Mouse (Mus musculus) heart, adult 8-10 months (tissue): ENCODE results near the gene Vps35l. TPM values are rescaled to one million over a fixed set of nuclear protein-coding genes. Genes with fewer than 3 reads are reported as not detected.

Source experiments
- DNase-seq: peaks from one replicate; pipeline ENCODE4 v3.0.0; 2022; ENCODE audit warnings: low spot score
- total RNA-seq, 4 experiments: library from RNA; stranded (reverse); gene quantifications; 2 replicates each; pipeline ENCODE4 v1.2.4; 2022

Vps35l gene
- total RNA-seq, 4 experiments from 2014 or later = 22.0 to 27.0 (median 26.2) TPM

- peak; percentile 44 for DNase-seq
Observed at GRCm38 (mm10) chr7:118777598-118778394, 37.8 kb downstream of the Vps35l start.

DNA sequence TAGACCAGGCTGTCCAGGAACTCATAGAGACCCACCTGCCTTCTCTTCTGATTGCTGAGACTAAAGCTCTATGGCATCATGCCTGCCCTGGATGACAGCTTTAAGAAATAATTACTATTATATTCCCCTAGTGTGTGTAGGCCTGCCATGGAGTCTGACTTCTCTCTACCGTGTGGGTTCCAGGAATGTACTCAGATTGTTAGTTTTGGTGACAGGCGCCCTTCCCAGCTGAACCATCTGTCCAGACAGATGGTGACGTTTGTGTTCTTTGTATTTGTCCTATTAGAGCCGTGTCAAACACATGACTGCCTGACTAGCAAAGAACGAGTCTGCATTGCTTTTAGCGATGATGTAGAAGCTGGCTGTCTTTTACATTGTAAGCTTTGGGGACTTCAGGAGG is 38.5 kb downstream of the Vps35l start:
- no peak for DNase-seq

DNA sequence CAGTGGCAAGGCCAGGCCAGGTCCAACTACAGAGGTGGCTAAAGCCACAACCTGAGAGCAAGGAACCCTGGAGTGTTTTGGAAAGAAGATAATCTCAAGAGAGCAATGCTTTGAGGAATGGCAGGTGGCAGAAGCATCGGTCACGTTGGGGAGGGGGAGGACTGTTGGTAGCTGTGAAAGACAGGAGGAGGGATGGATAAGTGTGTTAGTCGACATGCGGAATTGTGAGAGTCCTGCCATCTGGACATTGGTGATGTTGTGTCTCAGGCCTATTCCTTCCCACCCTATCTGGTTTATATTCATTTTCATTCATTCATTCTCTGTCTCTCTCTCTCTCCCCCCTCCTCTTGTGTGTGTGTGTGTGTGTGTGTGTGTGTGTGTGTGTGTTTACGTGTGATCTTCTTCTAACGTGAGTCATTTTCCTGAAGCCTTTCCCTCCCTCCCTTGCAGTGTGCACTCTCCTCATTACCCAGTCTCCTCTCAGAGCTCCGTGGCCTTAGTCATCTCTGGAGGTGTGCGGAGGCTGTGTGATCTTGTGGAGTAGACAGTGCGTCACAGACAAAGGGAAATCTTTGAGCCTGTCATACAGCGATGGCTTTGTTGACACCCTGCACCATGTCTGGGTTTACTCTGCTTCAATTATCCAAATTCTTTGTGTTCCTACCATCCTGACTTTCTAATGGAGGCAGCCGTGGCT is 43.4 kb downstream of the Vps35l start:
- no peak for DNase-seq

- no peak for DNase-seq
Observed at GRCm38 (mm10) chr7:118786091-118786490, 46.1 kb downstream of the Vps35l start.

- no peak for DNase-seq
Observed at GRCm38 (mm10) chr7:118787326-118787725, 47.3 kb downstream of the Vps35l start.

DNA sequence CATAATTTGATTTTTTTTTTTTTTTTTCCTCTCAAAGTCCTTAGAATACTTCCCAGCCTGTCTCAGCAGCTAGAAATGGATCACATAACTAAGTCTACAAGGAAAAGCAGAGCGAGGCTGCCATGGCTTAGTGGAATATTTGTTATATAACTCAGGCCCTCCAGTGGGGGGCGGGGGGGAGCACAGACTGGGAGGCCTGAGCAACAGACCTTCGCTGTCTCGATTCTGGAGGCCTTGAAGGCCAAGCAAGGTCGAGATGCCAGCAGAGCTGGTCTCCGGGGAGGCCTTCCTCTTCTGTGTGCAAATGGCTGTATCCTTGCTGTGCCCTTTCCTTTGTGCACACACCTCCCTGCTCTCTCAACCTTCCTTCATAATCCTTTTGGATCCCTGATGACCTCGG is 48.5 kb downstream of the Vps35l start:
- no peak for DNase-seq

GRCm38 (mm10) chr7:118790292-118790691 is 50.3 kb downstream of the Vps35l start:
- DNase-seq = no peak

DNA sequence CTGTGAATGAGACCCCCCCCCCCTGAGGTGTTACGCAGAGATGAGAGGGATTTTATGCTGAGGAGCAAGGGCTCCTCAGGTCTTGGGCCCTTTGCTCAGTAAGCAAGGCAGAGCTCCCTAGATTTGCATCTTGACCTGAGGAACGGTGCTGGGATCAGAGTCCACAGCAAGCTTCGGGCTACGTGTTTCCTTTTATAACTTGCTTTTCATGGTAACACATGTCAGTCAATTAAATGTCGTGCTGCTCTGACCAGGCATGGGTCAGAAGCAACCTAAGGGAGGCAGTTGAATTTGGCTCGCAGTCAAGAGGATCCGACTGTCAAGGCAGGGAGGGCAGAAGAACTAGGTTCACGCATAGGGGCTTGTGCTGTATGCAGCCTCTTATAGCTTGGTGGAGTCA is 53.9 kb downstream of the Vps35l start:
- DNase-seq = no peak

DNA sequence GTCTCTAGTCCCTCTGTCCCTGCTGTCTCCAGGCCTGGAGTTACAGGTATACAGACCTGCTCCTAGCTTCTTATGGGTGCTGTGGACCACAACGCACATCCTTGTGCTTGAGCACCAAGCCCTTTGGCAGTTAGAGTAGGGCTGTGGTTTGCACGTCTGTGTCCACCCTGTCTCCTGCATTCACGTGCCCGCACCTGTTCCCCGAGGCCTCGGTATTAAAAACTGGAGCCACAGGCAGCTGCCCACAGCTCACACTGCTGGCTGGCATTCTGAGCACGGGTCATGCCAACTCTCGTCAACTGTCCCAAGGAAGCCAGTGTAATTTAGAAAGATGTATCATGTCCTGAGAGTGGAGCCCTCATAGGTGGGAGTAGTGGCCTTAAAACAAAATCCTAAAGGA is 55.8 kb downstream of the Vps35l start:
- DNase-seq = no peak

DNA sequence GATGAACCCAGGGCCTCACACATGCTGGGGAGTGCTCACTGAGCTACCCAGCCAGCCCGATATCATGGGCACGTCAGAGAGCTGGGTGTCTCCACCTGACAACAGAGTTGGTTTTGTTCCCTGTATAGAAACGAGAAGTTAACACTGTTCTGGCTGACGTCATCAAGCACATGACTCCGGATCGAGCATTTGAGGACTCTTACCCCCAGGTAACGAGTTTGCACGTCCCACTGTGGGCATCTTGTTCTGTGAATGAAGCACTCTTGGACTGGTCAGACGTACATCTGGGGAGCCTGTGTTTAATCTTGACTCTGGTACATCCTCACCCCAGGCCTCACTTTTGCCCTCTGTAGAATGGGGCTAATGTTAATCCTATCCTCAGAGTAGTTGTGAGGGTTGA is 56.8 kb downstream of the Vps35l start:
- no peak for DNase-seq

DNA sequence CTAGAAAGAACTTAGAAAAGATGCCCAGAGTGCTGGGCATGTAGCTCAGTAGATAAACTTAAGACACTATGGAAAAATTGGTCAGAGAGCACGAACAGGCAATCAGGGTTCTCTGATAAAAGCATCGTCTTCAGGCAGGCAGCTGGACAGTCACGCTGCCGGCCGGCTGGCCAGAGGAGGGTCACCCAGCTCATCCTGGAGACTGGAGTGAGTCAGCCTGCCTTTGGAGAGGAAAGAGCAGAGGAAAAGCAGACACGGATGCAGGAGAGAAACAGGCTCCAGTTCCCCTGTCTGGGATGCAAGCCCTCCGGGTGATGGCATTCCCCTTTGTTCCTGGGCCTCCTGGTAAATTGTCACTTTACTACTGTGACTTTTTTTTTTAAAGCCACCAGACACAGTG is 57.6 kb downstream of the Vps35l start:
- DNase-seq = no peak

GRCm38 (mm10) chr7:118798105-118798570 is 58.1 kb downstream of the Vps35l start:
- DNase-seq = no peak

DNA sequence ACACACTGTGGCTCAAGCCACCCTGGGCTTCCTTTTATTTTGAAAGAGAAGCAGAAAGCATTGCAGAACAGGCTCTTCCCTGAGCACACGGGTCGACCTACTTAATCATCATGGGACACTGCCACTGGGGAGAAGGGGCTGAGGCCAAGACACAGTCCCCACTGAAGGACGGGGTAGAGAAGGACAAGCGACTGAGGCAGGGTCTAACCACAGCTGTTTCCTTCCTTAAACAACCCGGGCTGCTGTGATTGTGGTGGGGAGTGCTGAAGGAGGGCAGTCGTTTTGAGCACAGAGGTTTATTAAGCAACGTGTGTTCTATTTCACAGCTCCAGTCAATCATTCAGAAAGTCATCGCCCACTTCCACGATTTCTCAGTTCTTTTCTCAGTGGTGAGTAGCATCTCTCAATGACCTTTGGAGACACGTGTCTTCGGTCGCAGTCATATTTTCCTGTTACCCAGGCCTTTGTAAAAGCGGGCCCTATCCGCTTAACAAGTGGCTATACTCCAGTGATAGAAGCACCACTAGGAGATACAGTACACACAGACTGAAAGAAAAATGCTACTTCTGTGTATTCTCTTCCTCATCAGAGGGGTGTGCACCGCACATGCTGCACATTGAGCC is 60.2 kb downstream of the Vps35l start:
- DNase-seq = no peak

DNA sequence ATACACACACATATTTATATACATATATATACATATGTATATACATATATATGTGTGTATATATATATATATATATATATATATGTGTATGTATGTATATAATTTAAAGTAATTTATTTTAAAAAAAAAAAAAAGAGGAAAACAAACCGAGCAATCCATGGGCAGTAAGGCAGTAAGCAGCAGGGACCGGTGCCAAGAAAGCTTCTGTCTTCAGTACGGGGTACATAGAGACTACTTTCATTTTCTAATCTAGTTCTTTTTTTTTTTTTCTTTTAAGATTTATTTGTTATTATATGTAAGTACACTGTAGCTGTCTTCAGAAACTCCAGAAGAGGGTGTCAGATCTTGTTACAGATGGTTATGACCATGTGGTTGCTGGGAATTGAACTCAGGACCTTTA is 61.8 kb downstream of the Vps35l start:
- DNase-seq = no peak

GRCm38 (mm10) chr7:118803425-118803824 is 63.4 kb downstream of the Vps35l start:
- no peak for DNase-seq

DNA sequence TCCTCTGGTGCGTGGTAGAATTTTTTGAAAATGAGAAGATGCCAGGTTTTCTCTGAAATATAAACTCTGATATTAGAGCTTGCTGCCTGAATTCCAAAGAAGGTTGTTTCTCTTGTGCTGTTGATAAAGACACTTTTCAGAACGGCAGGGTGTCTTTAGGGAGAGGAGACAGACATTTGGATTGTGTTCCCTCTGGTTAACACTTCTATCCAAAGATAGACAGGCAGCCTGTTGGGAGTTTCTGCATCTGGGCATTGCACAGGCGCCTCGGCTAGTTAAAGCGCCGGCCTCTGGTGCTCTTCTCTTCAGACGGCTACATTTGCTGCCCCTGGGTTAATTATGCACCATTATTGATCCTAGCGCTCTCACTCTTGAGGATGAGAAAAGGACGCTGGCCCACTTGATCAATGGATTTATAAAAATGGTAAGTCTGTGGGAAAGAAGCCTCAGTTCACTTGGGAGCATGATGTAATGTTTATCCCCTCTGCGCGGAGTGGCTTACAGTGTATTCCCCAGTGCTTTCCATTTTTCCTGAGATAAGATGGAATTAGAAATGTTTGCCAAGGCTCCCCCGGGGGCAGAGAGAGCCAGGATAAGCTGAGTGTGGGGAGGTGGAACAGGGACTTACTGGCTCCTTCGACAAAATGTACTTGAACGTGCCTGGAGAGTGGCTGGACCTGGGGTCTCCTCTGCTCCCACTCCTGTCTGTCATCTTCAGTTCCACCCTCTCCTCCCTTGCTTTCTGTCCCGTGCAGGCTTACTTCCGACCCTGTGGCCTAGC is 66.8 kb downstream of the Vps35l start:
- DNase-seq = peak; percentile 49

- peak; percentile 52 for DNase-seq
Observed at GRCm38 (mm10) chr7:118807899-118808298, 67.9 kb downstream of the Vps35l start.

- DNase-seq = no peak
Observed at GRCm38 (mm10) chr7:118811407-118812106, 71.5 kb downstream of the Vps35l start.

- DNase-seq = no peak
Observed at GRCm38 (mm10) chr7:118813592-118813991, 73.6 kb downstream of the Vps35l start.

DNA sequence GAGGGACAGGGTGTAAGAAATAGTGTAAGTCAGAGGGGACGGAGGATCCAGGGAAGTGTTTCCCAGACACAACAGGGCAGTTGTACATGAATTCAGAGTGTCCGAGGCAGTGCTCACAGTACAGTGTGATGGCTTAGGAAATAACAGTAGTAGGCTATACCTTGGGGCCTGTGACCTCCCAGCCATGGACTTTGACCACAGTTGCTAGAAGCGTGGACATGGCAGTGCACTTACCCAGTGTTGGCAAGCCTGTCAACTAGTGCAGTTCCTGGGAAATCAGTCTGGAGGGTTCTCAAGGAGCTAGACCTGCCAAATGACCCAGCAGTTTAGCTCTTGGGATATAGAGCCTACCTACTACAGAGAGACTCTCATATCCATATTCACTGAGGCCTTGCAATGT is 76.2 kb downstream of the Vps35l start:
- DNase-seq = no peak

DNA sequence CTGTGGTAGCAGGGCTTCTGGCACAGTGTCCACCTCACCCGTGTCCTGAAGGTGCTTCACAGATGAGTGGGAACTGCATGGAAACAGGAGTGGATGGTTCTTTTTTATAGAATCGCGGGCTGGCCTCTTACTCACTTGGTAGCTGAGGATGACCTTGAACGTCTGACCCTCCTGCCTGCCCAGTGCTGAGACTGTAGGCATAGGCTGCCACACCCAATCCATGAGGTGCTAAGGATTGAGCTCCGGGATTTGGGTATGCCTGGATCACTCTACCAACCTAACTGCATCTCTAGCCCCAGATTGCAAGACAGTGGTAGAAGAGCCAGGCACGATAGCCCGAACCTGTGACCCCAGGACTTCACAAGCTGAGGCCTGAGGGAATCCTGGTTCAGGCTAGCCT is 77.7 kb downstream of the Vps35l start:
- no peak for DNase-seq
